Mouse (Mus musculus) spleen, embryonic (tissue): ENCODE results near the gene Lclat1.

Experiments
- CTCF ChIA-PET: fragments of 350-600 bp; sonication (Branson Sonifier 250); formaldehyde crosslinking; loops from one replicate; lab custom pipeline; 2022; lab: Charles Lee

Lclat1 gene

GRCm38 (mm10) chr17:73195074-73195723 lies 87.4 kb downstream of the Lclat1 start:
- CTCF ChIA-PET: interaction anchor here (1.5 kb wide), 1 partner anchor 21 kb away, joined by 3 read pairs; no protein-coding TSS in a partner anchor

- CTCF ChIA-PET: interaction anchor here (0.8 to 1.5 kb wide), 2 partner anchors 22 to 307 kb away, joined by 3 read pairs; no protein-coding TSS in a partner anchor
These were observed 88.4 kb downstream of the Lclat1 start for GRCm38 (mm10) chr17:73196139-73196538.

GRCm38 (mm10) chr17:73197724-73198123 lies 89.9 kb downstream of the Lclat1 start:
- CTCF ChIA-PET: interaction anchor here (0.6 to 0.8 kb wide), 2 partner anchors 86 to 266 kb away, joined by 4 to 5 read pairs; no protein-coding TSS in a partner anchor

GRCm38 (mm10) chr17:73199387-73199786 lies 91.6 kb downstream of the Lclat1 start:
- CTCF ChIA-PET: interaction anchor here (1.0 kb wide), 1 partner anchor 97 kb away, joined by 3 read pairs; no protein-coding TSS in a partner anchor

- CTCF ChIA-PET: interaction anchor here (0.6 kb wide), 1 partner anchor 55 kb away, joined by 3 read pairs; no protein-coding TSS in a partner anchor
These were observed 92.6 kb downstream of the Lclat1 start for GRCm38 (mm10) chr17:73200380-73200779.

- CTCF ChIA-PET: interaction anchor here (0.7 kb wide), 1 partner anchor 18 kb away, joined by 3 read pairs; no protein-coding TSS in a partner anchor
These were observed 96.0 kb downstream of the Lclat1 start for GRCm38 (mm10) chr17:73203642-73204332.

- CTCF ChIA-PET: interaction anchor here (0.7 kb wide), 1 partner anchor 238 kb away, joined by 3 read pairs; no protein-coding TSS in a partner anchor
These were observed 103.3 kb downstream of the Lclat1 start for GRCm38 (mm10) chr17:73210960-73211531.

- CTCF ChIA-PET: no interaction called here
These were observed 105.0 kb downstream of the Lclat1 start for GRCm38 (mm10) chr17:73212754-73213153.

GRCm38 (mm10) chr17:73213187-73213586 lies 105.4 kb downstream of the Lclat1 start:
- CTCF ChIA-PET: no interaction called here

- CTCF ChIA-PET: interaction anchor here (0.7 to 1.0 kb wide), 2 partner anchors 39 to 60 kb away, joined by 3 read pairs; no protein-coding TSS in a partner anchor
These were observed 105.9 kb downstream of the Lclat1 start for GRCm38 (mm10) chr17:73213677-73214076.

GRCm38 (mm10) chr17:73217274-73217673 lies 109.5 kb downstream of the Lclat1 start:
- CTCF ChIA-PET: no interaction called here

- CTCF ChIA-PET: no interaction called here
These were observed 113.0 kb downstream of the Lclat1 start for GRCm38 (mm10) chr17:73220746-73221145.

- CTCF ChIA-PET: no interaction called here
These were observed 114.3 kb downstream of the Lclat1 start for GRCm38 (mm10) chr17:73222077-73222476.

- CTCF ChIA-PET: no interaction called here
These were observed 117.7 kb downstream of the Lclat1 start for GRCm38 (mm10) chr17:73225442-73225841.

- CTCF ChIA-PET: no interaction called here
These were observed 118.2 kb downstream of the Lclat1 start for GRCm38 (mm10) chr17:73225996-73226395.

GRCm38 (mm10) chr17:73226595-73226994 lies 118.8 kb downstream of the Lclat1 start:
- CTCF ChIA-PET: no interaction called here

- CTCF ChIA-PET: no interaction called here
These were observed 119.6 kb downstream of the Lclat1 start for GRCm38 (mm10) chr17:73227361-73227760.

GRCm38 (mm10) chr17:73229445-73230155 lies 121.8 kb downstream of the Lclat1 start:
- CTCF ChIA-PET: interaction anchor here (0.7 kb wide), 1 partner anchor 38 kb away, joined by 4 read pairs; no protein-coding TSS in a partner anchor

GRCm38 (mm10) chr17:73230340-73230989 lies 122.7 kb downstream of the Lclat1 start:
- CTCF ChIA-PET: interaction anchor here (0.7 kb wide), 1 partner anchor 37 kb away, joined by 4 read pairs; no protein-coding TSS in a partner anchor

- CTCF ChIA-PET: no interaction called here
These were observed 123.6 kb downstream of the Lclat1 start for GRCm38 (mm10) chr17:73231337-73231736.

- CTCF ChIA-PET: interaction anchor here (0.7 kb wide), 1 partner anchor 369 kb away, joined by 4 read pairs; no protein-coding TSS in a partner anchor
These were observed 124.8 kb downstream of the Lclat1 start for GRCm38 (mm10) chr17:73232593-73232992.
